Mouse (Mus musculus) embryonic facial prominence, embryonic 12.5 days (tissue): Measurements from ENCODE around the gene Immp2l. TPM values are rescaled to one million over a fixed set of nuclear protein-coding genes. Genes with fewer than 3 reads are reported as not detected.

Experiments used
- ATAC-seq: fragments of 200-750 bp; cut with Nextera tagmentation; 2 replicates; pipeline ENCODE4 v1.8.0; 2017; ENCODE audit not compliant: insufficient number of reproducible peaks, insufficient read depth, low FRiP score, low TSS enrichment
- H3K27ac ChIP-seq: fragments of 300-500 bp; sonication (generic); 2 replicates; pipeline ENCODE4 v1.5.1; 2016; ENCODE audit warnings: mild to moderate bottlenecking
- H3K27me3 ChIP-seq: fragments of 300-500 bp; sonication (generic); 2 replicates; pipeline ENCODE4 v1.6.1; 2016; ENCODE audit warnings: mild to moderate bottlenecking, moderate library complexity
- H3K36me3 ChIP-seq: fragments of 300-500 bp; sonication (generic); 2 replicates; pipeline ENCODE4 v1.6.1; 2016; ENCODE audit warnings: mild to moderate bottlenecking
- H3K4me1 ChIP-seq: fragments of 300-500 bp; sonication (generic); 2 replicates; pipeline ENCODE4 v1.6.1; 2016
- H3K4me2 ChIP-seq: fragments of 300-500 bp; sonication (generic); replicated peaks from 2 replicates; pipeline ENCODE4 v1.6.1; 2016; ENCODE audit warnings: mild to moderate bottlenecking, moderate library complexity
- H3K4me3 ChIP-seq: fragments of 300-500 bp; sonication (generic); 2 replicates; pipeline ENCODE4 v1.5.1; 2016; ENCODE audit warnings: mild to moderate bottlenecking
- H3K9ac ChIP-seq: fragments of 300-500 bp; sonication (generic); 2 replicates; pipeline ENCODE4 v1.6.1; 2016; ENCODE audit warnings: mild to moderate bottlenecking, moderate library complexity
- H3K9me3 ChIP-seq: fragments of 300-500 bp; sonication (generic); 2 replicates; pipeline ENCODE4 v1.6.1; 2016; ENCODE audit warnings: mild to moderate bottlenecking, moderate library complexity
- WGBS: fragments of 180-500 bp; shearing (Covaris S2); methylation state at CpG from one replicate; pipeline ENCODE4 v1.1.7; 2016; 5-methylcytosine and 5-hydroxymethylcytosine counted together
- polyA plus RNA-seq: library from polyadenylated mRNA; unstranded; fragments of >200 nt; fragmentation: Nextera tagmentation; extraction: Ambion mirVana; gene quantifications from 2 replicates; pipeline ENCODE4 v1.2.1, GENCODE M21; 2016

The Immp2l gene
- polyA plus RNA-seq, 1 experiment from 2014 or later: 12.4 TPM

DNA sequence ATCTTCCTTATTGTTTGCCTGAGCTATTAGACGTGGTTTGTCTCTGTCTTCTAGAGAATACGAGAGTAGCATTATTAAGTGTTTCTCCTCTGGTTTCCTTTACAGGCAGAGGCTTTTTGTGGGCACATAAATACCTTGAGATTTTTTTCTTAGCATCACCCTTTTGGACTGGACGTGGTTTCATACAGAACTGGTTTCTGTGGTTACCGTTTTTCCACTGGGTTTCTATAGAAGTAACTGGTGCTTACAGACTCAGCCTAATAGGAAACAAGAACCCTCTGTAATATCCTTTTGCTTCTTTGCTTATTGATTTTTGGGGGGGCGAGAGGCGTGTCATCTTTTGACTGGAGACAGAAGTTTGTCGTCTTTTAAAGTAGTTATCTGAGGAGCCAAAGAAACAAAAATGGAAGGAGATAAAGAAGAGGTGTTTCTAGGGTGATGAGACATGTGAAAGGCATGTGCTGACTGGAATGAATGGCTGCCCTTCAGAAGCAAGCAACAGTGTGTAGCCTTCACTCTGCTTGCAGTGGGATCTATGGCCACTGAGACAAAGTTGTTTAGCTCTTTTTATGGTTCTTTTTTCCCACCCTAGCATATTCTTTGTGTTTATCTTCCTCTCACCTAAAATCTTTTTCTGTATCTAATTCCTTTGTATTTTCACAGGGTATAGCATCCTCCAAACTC lies 307.2 kb downstream of the Immp2l start:
- Histone ChIP-seq H3K4me1 (no peaks in the 10 kb centered on the region), H3K9ac (no peak overlapping the region), H3K27ac (no peak overlapping the region), H3K27me3 (no peaks in the 10 kb centered on the region), H3K36me3 (no peaks in the 10 kb centered on the region), H3K4me2 (no peak overlapping the region), H3K9me3 (no peaks in the 10 kb centered on the region), H3K4me3 (no peak overlapping the region)
- ATAC-seq: no peak
- WGBS: 85% methylated on average over 7 of the region's 7 CpGs

DNA sequence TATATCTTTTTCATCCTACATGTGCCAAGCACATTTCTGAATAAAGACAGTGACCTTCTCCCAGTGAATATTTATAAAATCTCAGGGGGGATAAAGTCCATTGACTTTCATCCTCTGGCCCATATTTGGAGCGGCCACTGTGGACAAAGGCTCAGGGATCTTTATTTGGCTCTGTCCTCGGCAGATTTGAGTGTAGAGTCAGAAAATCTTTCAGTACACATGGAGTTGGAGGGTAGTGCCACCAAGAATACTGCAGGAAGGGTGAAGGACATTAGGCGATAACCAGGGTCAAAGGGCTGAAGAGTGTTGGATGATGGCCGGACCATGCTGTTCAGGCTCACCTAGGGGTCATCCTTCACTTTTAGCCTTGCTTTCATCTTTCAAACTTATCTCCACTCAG lies 321.7 kb downstream of the Immp2l start:
- no peak for ATAC-seq
- Histone ChIP-seq H3K36me3 (no peaks in the 10 kb centered on the region), H3K4me3 (no peak overlapping the region), H3K9ac (no peak overlapping the region), H3K27me3 (no peaks in the 10 kb centered on the region), H3K9me3 (no peaks in the 10 kb centered on the region), H3K4me1 (no peaks in the 10 kb centered on the region), H3K27ac (no peak overlapping the region), H3K4me2 (no peak overlapping the region)
- WGBS: 82% methylated on average over 4 of the region's 4 CpGs

DNA sequence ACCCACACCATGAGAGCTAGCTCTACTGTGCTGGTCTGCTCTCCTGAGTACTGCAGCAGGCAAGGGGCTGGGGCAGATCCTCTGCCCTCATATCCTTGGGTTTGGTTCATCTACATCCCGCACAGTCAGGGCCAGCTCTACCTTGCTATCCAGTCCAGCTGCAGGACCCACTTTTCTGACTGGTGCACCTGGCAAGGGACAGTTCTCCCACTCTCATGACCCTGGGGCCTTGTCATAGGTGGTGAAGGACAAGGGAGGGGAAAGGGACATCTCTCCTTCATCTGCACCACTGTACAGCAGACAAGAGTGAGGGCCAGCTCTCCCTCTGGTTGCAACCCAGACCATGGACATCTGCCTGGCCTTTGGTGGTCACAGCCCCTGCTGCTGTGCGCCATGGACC lies 323.6 kb downstream of the Immp2l start:
- ATAC-seq: peak; percentile 52; the same call in 1 of the 2 replicates
- Histone ChIP-seq H3K9ac (no peak overlapping the region), H3K4me2 (no peak overlapping the region), H3K4me3 (no peak overlapping the region), H3K27ac (no peak overlapping the region), H3K4me1 (no peaks in the 10 kb centered on the region), H3K27me3 (no peaks in the 10 kb centered on the region), H3K36me3 (no peaks in the 10 kb centered on the region), H3K9me3 (no peaks in the 10 kb centered on the region)
- 94% methylated on average over 2 of the region's 2 CpGs for WGBS

DNA sequence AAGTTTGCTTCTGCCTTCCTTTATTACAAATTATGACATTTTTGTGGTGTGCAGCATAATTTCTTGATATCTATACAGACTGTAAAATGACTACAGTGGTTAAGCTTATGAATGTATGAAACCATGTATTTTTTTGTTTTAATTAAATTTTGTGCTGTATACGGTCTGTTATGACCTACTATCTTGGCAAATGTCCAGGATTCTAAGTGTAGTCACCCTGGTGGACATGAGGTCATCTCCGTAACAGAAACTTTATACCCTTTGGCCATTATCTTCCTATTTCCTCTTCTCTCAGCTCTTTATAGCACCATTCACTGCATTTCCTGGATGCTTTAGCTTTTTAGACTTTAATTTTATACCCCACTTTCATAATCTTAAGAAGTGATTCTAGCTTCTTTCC lies 325.5 kb downstream of the Immp2l start:
- H3K4me1 ChIP-seq: no peaks in the 10 kb centered on the region
- H3K27ac ChIP-seq: no peak overlapping the region
- H3K36me3 ChIP-seq: no peaks in the 10 kb centered on the region
- no peak overlapping the region for H3K9ac ChIP-seq
- no peak overlapping the region for H3K4me2 ChIP-seq
- no peaks in the 10 kb centered on the region for H3K9me3 ChIP-seq
- no peak for ATAC-seq
- no peak overlapping the region for H3K4me3 ChIP-seq
- 64% methylated on average over 2 of the region's 2 CpGs for WGBS
- H3K27me3 ChIP-seq: no peaks in the 10 kb centered on the region

DNA sequence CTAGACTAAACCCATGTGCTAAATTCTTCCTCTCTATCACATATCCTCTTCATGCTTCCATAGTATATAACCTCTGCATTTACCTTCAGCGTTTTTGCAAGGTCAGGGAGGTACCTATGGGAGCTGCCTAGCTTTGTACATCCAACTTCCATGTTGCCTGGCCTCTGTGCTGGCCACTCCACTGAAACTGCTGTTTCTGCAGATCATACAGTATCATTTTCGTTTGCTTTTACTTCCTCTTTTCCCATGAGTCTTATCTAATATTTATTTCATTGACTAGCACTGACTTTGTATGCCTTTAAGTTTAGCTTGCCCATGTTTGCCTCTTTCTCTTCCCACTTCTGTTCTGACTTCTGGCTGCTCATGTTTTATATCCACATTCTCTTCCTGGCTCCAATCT lies 325.9 kb downstream of the Immp2l start:
- Histone ChIP-seq H3K9me3 (no peaks in the 10 kb centered on the region), H3K9ac (no peak overlapping the region), H3K4me3 (no peak overlapping the region), H3K4me1 (no peaks in the 10 kb centered on the region), H3K36me3 (no peaks in the 10 kb centered on the region), H3K27me3 (no peaks in the 10 kb centered on the region), H3K27ac (no peak overlapping the region), H3K4me2 (no peak overlapping the region)
- ATAC-seq: no peak
- 61% methylated on average over 2 of the region's 2 CpGs for WGBS

DNA sequence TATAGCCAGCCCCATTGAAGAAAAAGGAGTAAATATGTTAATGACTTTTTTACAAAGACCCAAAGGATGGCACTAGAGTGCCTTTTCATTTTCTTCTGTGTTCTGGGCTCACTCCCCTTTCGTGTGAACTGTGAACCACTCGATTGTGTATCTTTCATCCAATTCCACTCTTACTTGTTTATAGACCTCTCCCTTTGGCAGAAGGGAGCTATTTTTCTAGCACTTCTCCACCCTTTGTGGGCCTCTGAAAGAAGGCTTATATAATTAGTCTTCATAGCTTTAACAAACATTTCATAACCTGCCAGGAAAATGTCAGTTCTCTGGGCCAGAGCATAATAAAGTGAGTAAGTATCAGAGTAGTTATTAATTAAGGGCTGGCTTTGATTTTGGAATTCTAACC lies 327.4 kb downstream of the Immp2l start:
- no peak overlapping the region for H3K4me2 ChIP-seq
- H3K27ac ChIP-seq: no peak overlapping the region
- WGBS: 88% methylated on average over 2 of the region's 2 CpGs
- H3K9ac ChIP-seq: no peak overlapping the region
- H3K9me3 ChIP-seq: no peaks in the 10 kb centered on the region
- no peaks in the 10 kb centered on the region for H3K4me1 ChIP-seq
- no peaks in the 10 kb centered on the region for H3K27me3 ChIP-seq
- no peaks in the 10 kb centered on the region for H3K36me3 ChIP-seq
- no peak overlapping the region for H3K4me3 ChIP-seq
- no peak for ATAC-seq

DNA sequence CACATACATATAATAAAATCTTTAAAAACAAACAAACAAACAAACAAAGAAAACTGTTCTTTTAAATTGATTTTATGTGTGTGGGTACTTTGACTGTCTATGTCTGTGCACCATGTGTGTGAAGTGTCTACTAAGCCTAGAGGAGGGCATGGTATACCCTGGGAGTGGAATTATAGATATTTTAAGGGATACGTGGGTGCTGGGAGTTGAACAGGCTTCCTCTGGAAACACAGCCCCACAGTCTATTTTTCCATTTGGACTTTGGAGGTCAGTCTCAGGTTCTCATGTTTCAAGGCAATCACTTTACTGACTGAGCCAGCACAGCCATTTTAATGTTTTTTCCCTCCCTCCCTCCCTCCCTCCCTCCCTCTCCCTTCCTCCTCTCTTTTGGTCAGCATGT lies 331.0 kb downstream of the Immp2l start:
- WGBS: 35% methylated on average over 1 of the region's 1 CpGs
- ATAC-seq: no peak
- no peak overlapping the region for H3K27ac ChIP-seq

DNA sequence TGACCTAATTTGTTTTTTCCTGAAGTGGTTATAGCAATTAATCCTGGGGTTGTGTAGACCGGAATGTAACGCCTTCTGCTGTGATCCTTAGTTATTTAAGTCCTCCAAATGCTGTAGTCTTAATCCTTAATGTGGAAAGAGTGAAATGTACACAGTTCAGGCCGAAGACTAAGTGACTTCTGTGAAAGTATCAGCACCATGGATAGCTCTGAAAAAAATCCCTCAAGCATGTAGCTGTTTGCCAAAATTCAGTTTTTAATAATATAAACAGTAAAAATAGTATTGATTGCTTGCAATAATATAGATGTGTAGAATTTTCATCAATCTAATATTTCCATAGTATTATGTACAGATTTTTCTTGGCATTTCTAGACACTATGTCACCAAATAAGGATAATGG lies 332.1 kb downstream of the Immp2l start:
- no peak for ATAC-seq
- Histone ChIP-seq H3K4me2 (no peak overlapping the region), H3K9ac (no peak overlapping the region), H3K4me3 (no peak overlapping the region), H3K9me3 (no peaks in the 10 kb centered on the region), H3K27me3 (no peaks in the 10 kb centered on the region), H3K36me3 (no peaks in the 10 kb centered on the region), H3K4me1 (no peaks in the 10 kb centered on the region), H3K27ac (no peak overlapping the region)
- 66% methylated on average over 3 of the region's 3 CpGs for WGBS

More for the DNA sequence above, 331.0 kb downstream of the Immp2l start:
- no peak overlapping the region for H3K9ac ChIP-seq
- H3K4me1 ChIP-seq: no peaks in the 10 kb centered on the region
- no peaks in the 10 kb centered on the region for H3K27me3 ChIP-seq
- no peaks in the 10 kb centered on the region for H3K36me3 ChIP-seq
- H3K9me3 ChIP-seq: no peaks in the 10 kb centered on the region
- no peak overlapping the region for H3K4me2 ChIP-seq
- H3K4me3 ChIP-seq: no peak overlapping the region

DNA sequence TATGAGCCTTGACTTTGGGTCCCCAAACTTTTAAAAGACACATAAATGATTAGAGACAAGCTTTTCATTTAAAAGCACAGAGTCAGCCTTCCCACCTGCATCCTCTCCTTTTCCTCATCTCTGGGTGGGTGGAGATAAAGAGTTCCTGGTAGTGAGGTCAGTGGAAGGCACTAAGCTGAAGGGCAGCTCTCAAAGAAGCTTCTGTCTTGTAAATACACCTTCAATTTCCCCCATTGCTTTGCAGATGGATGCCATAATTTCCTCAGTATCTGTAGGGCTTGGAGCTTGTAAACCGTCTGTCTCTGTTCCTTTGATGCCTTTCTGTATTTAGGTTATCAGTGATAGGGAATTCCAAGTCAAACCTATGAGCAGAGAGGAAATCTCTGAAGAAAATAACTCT lies 362.8 kb downstream of the Immp2l start:
- no peak for ATAC-seq

DNA sequence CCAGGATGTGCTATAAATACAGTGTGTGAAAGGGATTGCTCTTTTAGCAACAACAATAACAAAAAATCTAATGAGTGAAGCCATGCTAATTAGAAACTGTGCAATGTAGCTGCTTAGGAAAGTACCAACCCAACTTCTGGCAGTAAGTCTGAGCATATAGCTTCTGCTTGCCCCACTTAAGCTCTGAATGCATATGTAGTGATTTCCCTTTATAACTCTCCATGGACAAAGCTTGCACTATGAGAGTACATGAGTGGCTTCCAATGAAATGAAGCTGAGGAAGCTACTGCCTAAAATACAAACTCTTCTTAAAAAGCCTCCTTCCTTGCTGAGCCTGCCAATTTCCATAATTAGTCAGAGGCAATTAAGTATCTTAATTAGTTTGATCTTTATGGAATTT lies 370.3 kb downstream of the Immp2l start:
- Histone ChIP-seq H3K9me3 (no peaks in the 10 kb centered on the region), H3K27me3 (no peaks in the 10 kb centered on the region), H3K4me3 (no peak overlapping the region), H3K27ac (no peak overlapping the region), H3K4me2 (no peak overlapping the region), H3K36me3 (no peaks in the 10 kb centered on the region), H3K4me1 (no peaks in the 10 kb centered on the region), H3K9ac (no peak overlapping the region)
- ATAC-seq: no peak

More for the DNA sequence above, 362.8 kb downstream of the Immp2l start:
- Histone ChIP-seq H3K9me3 (no peaks in the 10 kb centered on the region), H3K27ac (no peak overlapping the region), H3K4me2 (no peak overlapping the region), H3K4me3 (no peak overlapping the region), H3K9ac (no peak overlapping the region), H3K27me3 (no peaks in the 10 kb centered on the region), H3K4me1 (no peaks in the 10 kb centered on the region), H3K36me3 (no peaks in the 10 kb centered on the region)
- 82% methylated on average over 1 of the region's 1 CpGs for WGBS

DNA sequence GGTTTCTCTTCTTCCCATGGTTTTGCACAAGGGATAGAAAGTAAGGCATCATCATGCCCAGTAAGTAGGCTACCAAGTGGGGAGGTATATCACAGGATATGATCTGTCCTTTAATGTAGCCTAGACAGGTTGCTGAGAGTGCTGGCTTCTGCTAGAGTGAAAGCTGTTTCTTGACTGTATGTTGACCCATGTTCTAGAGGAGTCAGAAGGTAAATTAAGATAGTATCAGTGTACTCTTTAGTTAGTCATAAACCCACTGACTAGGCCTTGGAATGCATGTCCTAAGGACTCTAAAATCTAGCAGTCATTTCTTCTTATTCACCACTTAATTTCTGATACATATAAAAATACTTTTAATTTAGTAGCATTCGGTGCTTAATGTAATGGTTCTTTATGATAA lies 377.2 kb downstream of the Immp2l start:
- H3K4me1 ChIP-seq: no peaks in the 10 kb centered on the region
- ATAC-seq: no peak
- no peaks in the 10 kb centered on the region for H3K9me3 ChIP-seq
- no peaks in the 10 kb centered on the region for H3K36me3 ChIP-seq
- no peak overlapping the region for H3K4me2 ChIP-seq
- no peaks in the 10 kb centered on the region for H3K27me3 ChIP-seq
- no peak overlapping the region for H3K9ac ChIP-seq
- H3K4me3 ChIP-seq: no peak overlapping the region
- 90% methylated on average over 1 of the region's 1 CpGs for WGBS
- H3K27ac ChIP-seq: no peak overlapping the region

DNA sequence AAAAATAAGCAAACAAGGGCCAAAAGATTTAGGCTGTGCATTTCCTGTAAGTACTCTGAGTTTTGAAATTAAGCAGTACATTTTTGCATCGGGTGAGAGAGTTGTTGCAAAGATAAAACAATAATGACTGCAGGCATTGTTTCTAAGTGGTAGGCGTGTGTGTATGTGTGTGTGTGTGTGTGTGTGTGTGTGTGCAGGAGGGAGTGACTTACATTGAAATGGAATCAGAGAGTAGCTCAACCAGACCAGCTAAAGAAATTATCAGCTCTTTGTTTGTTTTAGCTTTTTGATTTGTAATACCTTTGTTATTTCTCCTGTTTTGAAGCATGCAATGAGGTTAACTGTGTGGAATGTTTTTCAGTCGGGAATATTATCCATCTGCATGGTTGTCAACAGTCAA lies 378.0 kb downstream of the Immp2l start:
- Histone ChIP-seq H3K4me3 (no peak overlapping the region), H3K4me2 (no peak overlapping the region), H3K27ac (no peak overlapping the region), H3K4me1 (no peaks in the 10 kb centered on the region), H3K36me3 (no peaks in the 10 kb centered on the region), H3K9ac (no peak overlapping the region), H3K27me3 (no peaks in the 10 kb centered on the region), H3K9me3 (no peaks in the 10 kb centered on the region)
- 68% methylated on average over 3 of the region's 3 CpGs for WGBS
- no peak for ATAC-seq

DNA sequence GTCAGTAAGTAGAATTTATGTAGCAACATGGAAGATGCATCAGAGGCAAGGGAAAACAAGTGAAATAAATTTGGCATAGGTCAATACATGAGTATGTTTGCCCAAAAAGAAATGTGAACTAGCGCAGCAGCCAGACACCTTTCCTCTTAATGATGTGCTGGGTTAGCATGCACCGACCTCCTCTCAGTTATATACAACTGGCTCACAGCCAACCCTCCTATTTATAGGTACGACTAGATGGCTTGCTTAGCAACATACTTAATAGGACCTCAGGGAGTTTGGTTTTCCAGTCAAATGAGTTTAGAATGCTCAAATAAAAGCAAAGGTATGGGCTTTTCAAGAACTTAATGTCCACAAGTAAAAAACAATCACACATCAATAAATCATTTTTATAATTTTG lies 385.5 kb downstream of the Immp2l start:
- no peaks in the 10 kb centered on the region for H3K27me3 ChIP-seq
- no peak overlapping the region for H3K4me2 ChIP-seq
- no peak for ATAC-seq
- H3K4me3 ChIP-seq: no peak overlapping the region
- H3K27ac ChIP-seq: no peak overlapping the region
- H3K4me1 ChIP-seq: no peaks in the 10 kb centered on the region
- no peak overlapping the region for H3K9ac ChIP-seq
- no peaks in the 10 kb centered on the region for H3K36me3 ChIP-seq
- WGBS: 55% methylated on average over 3 of the region's 3 CpGs
- H3K9me3 ChIP-seq: no peaks in the 10 kb centered on the region
